Mouse (Mus musculus) thymus, adult 2 months (tissue): ENCODE results near the gene Gm12166.

ENCODE experiments used
- CTCF ChIP-seq: fragments of 200-500 bp; IDR thresholded peaks from 2 replicates; pipeline ENCODE4 v1.5.1; 2012; ENCODE audit warnings: mild to moderate bottlenecking, control low read depth, low read length, moderate library complexity, borderline replicate concordance; ENCODE audit not compliant: control insufficient read depth, poor library complexity, insufficient read depth; ENCODE audit errors: extremely low read depth
- POLR2A ChIP-seq: fragments of 200-500 bp; IDR thresholded peaks from 2 replicates; pipeline ENCODE4 v1.6.1; 2012; ENCODE audit warnings: mild to moderate bottlenecking, low read length, control low read depth, moderate library complexity; ENCODE audit not compliant: control insufficient read depth, poor library complexity, insufficient read depth; ENCODE audit errors: extremely low read depth

GRCm38 (mm10) chr11:46068756-46069407 lies 16.8 kb upstream of the Gm12166 start:
- TF ChIP-seq CTCF = no peak
- TF ChIP-seq POLR2A = no peak
